Mouse (Mus musculus): ENCODE measurements around the gene Olfr446.

GRCm38 (mm10) chr6:42921077-42921476 is at the start of gene Olfr446:
- no peak for TF ChIP-seq CTCF (IDR thresholded peaks at IDR 0.05; ENCODE audit: borderline replicate concordance, extremely low read depth, insufficient read depth, insufficient read length)
- TF ChIP-seq POLR2A (IDR thresholded peaks at IDR 0.05; ENCODE audit: borderline replicate concordance, extremely low read depth, insufficient read depth, insufficient read length, poor library complexity, severe bottlenecking) = no peak

Measured in brain, embryonic 14.5 days (tissue).